Mouse (Mus musculus): ENCODE measurements around the gene Il17rc.

The Il17rc gene

GRCm38 (mm10) chr6:113455007-113455406 lies 16.2 kb upstream of the Il17rc start:
- no peak for DNase-seq (ENCODE audit: low spot score)

- DNase-seq (ENCODE audit: low spot score): no peak
Measured at GRCm38 (mm10) chr6:113457952-113458534, 13.2 kb upstream of the Il17rc start, which contains the start of gene Il17re. Gene Il17re, plus strand, starts transcription at chr6:113458484.

- DNase-seq (ENCODE audit: low spot score): no peak
Measured at GRCm38 (mm10) chr6:113458635-113459034, 12.6 kb upstream of the Il17rc start.

- DNase-seq (ENCODE audit: low spot score): no peak
Measured at GRCm38 (mm10) chr6:113464040-113464439, 7.2 kb upstream of the Il17rc start.

GRCm38 (mm10) chr6:113465602-113466001 lies 5.6 kb upstream of the Il17rc start:
- no peak for DNase-seq (ENCODE audit: low spot score)

- no peak for DNase-seq (ENCODE audit: low spot score)
Measured at GRCm38 (mm10) chr6:113468512-113468911, 2.7 kb upstream of the Il17rc start.

GRCm38 (mm10) chr6:113469021-113469420 lies 2.2 kb upstream of the Il17rc start:
- DNase-seq (ENCODE audit: low spot score): peak; percentile 61

GRCm38 (mm10) chr6:113469432-113469831 lies 1.8 kb upstream of the Il17rc start:
- DNase-seq (ENCODE audit: low spot score): peak; percentile 78

- peak; percentile 17 for DNase-seq (ENCODE audit: low spot score)
Measured at GRCm38 (mm10) chr6:113472061-113472460, 834 bp downstream of the Il17rc start.

GRCm38 (mm10) chr6:113473246-113473645 lies 2.0 kb downstream of the Il17rc start:
- no peak for DNase-seq (ENCODE audit: low spot score)

- DNase-seq (ENCODE audit: low spot score): no peak
Measured at GRCm38 (mm10) chr6:113473715-113474114, 2.5 kb downstream of the Il17rc start.

- no peak for DNase-seq (ENCODE audit: low spot score)
Measured at GRCm38 (mm10) chr6:113477353-113477752, 6.1 kb downstream of the Il17rc start.

GRCm38 (mm10) chr6:113478906-113479305 lies 7.7 kb downstream of the Il17rc start:
- DNase-seq (ENCODE audit: low spot score): no peak

GRCm38 (mm10) chr6:113480555-113481373 lies 9.5 kb downstream of the Il17rc start:
- no peak for DNase-seq (ENCODE audit: low spot score)

GRCm38 (mm10) chr6:113482477-113483099 lies 11.4 kb downstream of the Il17rc start:
- DNase-seq (ENCODE audit: low spot score): peak; percentile 46

GRCm38 (mm10) chr6:113483100-113483615 lies 11.9 kb downstream of the Il17rc start, which contains the start of gene Creld1:
Gene Creld1, plus strand, starts transcription at chr6:113483297.
- DNase-seq (ENCODE audit: low spot score): peak; percentile 92

GRCm38 (mm10) chr6:113483729-113484128 lies 12.5 kb downstream of the Il17rc start:
- peak; percentile 34 for DNase-seq (ENCODE audit: low spot score)

GRCm38 (mm10) chr6:113487125-113487576 lies 15.9 kb downstream of the Il17rc start:
- DNase-seq (ENCODE audit: low spot score): no peak

- no peak for DNase-seq (ENCODE audit: low spot score)
Measured at GRCm38 (mm10) chr6:113489410-113489809, 18.2 kb downstream of the Il17rc start.

GRCm38 (mm10) chr6:113492101-113492864 lies 21.1 kb downstream of the Il17rc start:
- DNase-seq (ENCODE audit: low spot score): no peak

- peak; percentile 81 for DNase-seq (ENCODE audit: low spot score)
Measured at GRCm38 (mm10) chr6:113494258-113494788, 23.1 kb downstream of the Il17rc start.

Data from ovary, postnatal 36 days (tissue).